Mouse (Mus musculus) A20 (cell line): Measurements from ENCODE around the gene Wbp4.
"Not testable (repeated sequence)": the region's sequence is repeated elsewhere in the genome, so short reads cannot be mapped to it uniquely, and the experiment has no call there.

ENCODE experiments used
- DNase-seq: peaks from one replicate; pipeline ENCODE4 v3.0.0-alpha.2; 2011; ENCODE audit warnings: low read depth, low spot score

Gene Wbp4

DNA sequence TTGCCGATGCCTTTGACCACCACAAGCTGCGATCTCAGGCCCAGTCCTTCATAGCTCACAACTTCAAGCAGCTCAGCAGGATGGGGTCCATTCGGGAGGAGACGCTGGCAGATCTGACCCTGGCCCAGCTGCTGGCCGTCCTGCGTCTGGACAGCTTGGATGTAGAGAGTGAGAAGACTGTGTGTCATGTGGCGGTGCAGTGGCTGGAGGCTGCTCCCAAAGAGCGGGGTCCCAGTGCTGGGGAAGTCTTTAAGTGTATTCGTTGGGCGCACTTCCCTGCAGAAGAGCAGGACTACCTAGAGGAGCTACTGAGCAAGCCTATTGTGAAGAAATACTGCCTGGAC lies 28.8 kb downstream of the Wbp4 start:
- DNase-seq = not testable (repeated sequence)

DNA sequence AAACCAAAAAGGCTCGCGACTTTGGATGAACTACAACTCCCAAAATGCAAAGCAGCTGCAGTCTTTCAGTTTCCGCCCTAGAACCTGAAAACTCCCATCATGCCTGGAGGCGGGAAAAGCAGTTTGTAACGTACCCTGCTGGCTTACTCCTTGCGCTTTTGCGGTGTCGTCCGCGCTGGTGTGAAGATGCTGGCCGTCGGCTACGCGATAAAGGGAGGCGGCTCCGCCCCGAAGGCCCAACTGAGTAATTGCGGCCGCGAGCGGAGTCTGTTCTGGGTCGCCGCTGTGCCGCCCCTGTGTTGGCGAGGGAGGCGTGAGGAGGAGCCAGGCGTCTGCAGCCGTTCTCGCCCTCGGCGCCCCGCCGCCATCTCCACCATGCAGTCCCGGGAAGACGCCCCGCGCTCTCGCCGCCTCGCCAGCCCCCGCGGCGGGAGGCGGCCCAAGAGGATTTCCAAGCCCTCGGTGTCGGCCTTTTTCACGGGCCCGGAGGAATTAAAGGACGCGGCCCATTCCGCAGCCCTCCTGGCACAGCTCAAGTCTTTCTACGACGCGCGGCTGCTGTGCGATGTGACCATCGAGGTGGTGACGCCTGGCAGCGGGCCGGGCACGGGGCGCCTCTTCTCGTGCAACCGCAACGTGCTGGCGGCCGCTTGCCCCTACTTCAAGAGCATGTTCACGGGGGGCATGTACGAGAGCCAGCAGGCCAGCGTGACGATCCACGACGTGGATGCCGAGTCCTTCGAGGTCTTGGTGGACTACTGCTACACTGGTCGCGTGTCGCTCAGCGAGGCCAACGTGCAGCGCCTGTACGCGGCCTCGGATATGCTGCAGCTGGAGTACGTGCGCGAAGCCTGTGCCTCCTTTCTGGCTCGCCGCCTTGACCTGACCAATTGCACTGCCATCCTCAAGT lies 29.4 kb downstream of the Wbp4 start, which contains the start of gene Kbtbd6:
Gene Kbtbd6 (plus strand): TSS at position 155 of the 910 bp plus-strand sequence.
- peak; percentile 91 for DNase-seq

DNA sequence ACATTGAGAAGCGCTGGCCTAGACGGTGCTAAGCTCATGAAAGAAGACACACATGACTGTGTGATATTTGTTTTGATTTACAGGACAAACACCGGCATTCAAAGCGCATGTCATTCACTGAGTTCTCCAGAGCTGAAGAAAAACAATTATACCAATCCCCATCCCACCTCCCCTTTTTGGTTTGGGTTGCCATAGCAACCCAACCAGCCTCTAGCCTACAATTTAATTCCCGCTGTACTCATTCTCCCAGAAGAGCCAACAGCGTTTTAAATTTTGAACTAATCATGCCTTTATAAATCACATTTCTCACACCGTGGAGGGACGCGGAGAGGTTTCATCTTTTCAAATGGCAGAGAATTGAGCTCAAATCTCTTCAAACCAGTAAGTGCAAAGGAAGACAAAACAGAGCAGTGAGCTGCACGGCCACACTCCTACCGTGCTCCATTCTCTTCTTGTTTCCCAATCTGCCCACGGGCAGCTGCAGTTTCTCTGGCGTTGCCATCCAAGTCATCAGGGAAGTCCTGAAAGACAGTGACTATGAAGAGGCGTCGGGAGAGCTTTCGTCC lies 36.2 kb downstream of the Wbp4 start:
- DNase-seq = no peak

- no peak for DNase-seq
These were observed 36.7 kb downstream of the Wbp4 start for GRCm38 (mm10) chr14:79444601-79445000.

- DNase-seq = no peak
These were observed 39.9 kb downstream of the Wbp4 start for GRCm38 (mm10) chr14:79441441-79441840.

GRCm38 (mm10) chr14:79440655-79441054 lies 40.7 kb downstream of the Wbp4 start:
- DNase-seq = no peak

GRCm38 (mm10) chr14:79434068-79434467 lies 47.3 kb downstream of the Wbp4 start:
- DNase-seq = peak; percentile 32

DNA sequence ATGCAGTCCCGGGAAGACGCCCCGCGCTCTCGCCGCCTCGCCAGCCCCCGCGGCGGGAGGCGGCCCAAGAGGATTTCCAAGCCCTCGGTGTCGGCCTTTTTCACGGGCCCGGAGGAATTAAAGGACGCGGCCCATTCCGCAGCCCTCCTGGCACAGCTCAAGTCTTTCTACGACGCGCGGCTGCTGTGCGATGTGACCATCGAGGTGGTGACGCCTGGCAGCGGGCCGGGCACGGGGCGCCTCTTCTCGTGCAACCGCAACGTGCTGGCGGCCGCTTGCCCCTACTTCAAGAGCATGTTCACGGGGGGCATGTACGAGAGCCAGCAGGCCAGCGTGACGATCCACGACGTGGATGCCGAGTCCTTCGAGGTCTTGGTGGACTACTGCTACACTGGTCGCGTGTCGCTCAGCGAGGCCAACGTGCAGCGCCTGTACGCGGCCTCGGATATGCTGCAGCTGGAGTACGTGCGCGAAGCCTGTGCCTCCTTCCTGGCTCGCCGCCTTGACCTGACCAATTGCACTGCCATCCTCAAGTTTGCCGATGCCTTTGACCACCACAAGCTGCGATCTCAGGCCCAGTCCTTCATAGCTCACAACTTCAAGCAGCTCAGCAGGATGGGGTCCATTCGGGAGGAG lies 54.5 kb downstream of the Wbp4 start:
- not testable (repeated sequence) for DNase-seq

- DNase-seq = peak; percentile 98
These were observed 55.2 kb downstream of the Wbp4 start, which contains the start of gene Kbtbd7 for GRCm38 (mm10) chr14:79425979-79426729. Gene Kbtbd7 (plus strand): TSS chr14:79426511.

GRCm38 (mm10) chr14:79420083-79420685 lies 61.1 kb downstream of the Wbp4 start:
- no peak for DNase-seq

DNA sequence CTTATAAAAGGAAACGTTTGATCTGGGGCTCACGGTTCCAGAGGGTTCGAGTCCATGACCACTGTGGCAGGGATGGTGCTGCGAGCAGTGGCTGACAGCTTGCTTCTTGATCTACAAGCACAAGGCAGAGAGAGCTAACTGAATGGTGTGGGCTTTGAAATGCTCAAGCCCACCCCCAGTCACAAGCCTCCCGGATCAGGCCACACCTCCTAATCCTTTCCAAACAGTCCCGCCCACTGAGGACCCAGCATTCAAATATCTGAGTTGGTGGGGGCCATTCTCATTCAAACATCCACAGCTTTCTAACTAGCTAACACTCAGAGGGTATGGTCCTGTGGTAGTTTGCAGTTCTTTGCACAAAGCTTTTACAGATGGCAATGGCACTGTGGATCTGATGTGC lies 68.2 kb downstream of the Wbp4 start:
- DNase-seq = no peak

DNA sequence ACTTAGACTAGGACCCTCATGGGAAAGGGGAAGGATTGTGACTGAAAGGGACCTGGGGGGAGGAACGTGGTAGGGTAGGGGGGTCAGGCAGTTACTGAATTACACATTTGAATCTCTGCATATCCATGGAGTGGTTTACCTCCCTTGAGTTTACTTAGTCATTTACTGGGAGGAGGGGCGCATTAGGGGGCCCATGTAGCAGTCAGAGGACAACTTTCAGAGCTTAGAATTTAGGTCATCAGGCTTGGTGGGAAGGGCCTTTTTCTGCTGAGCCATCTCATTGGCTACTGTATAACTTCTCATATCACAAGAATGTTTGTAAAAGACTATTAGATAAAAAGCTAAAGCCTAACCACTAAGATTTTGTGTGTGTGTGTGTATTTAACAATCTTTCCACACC lies 70.7 kb downstream of the Wbp4 start:
- no peak for DNase-seq
